Mouse (Mus musculus): ENCODE data around the gene Bglap3.
A peak's percentile ranks its signal among the peaks of the same experiment; 100 is the strongest.

Gene Bglap3

GRCm38 (mm10) chr3:88335436-88336053 is 37.0 kb downstream of the Bglap3 start:
- DNase-seq (ENCODE audit: low spot score in 2 of 2) = peak in 1 of 2 experiments; percentile 25

- DNase-seq (ENCODE audit: low spot score in 2 of 2) = no peak
Observed at GRCm38 (mm10) chr3:88334902-88335435, 37.6 kb downstream of the Bglap3 start.

GRCm38 (mm10) chr3:88334029-88334658 is 38.4 kb downstream of the Bglap3 start:
- peak; percentile 59 to 71 for DNase-seq (ENCODE audit: low spot score in 2 of 2)

- no peak for DNase-seq (ENCODE audit: low spot score in 2 of 2)
Observed at GRCm38 (mm10) chr3:88331282-88331681, 41.3 kb downstream of the Bglap3 start.

- no peak for DNase-seq (ENCODE audit: low spot score in 2 of 2)
Observed at GRCm38 (mm10) chr3:88328956-88329355, 43.6 kb downstream of the Bglap3 start.

GRCm38 (mm10) chr3:88324951-88325405 is 47.6 kb downstream of the Bglap3 start, which contains the start of gene Glmp:
Glmp (plus strand) TSS chr3:88325023.
- DNase-seq (ENCODE audit: low spot score in 2 of 2) = peak; percentile 39 to 62

All from urinary bladder, postnatal 36 days (tissue).